Comparison of ENCODE assay signal across 19 mouse cellular contexts in genomic region chr2:131845671-131846070, GRCm38 (mm10). TPM values are rescaled to one million over a fixed set of nuclear protein-coding genes. Genes with fewer than 3 reads are reported as not detected.
DNase-seq lines count a peak whose midpoint lies in the region; ATAC-seq lines count a peak whose summit lies in the region.
"Had no signal": no experiment of that assay in that cellular context is flagged by ENCODE, and none has a peak within 500 bp of the region (broad histone marks: within the 10 kb centered on the region; RNA-seq: fewer than 3 reads in every experiment).

No protein-coding gene starts in this region.

- no peak overlapping the region for H3K9ac ChIP-seq in forebrain, embryonic 13.5 days
- H3K9ac ChIP-seq in hindbrain, embryonic 13.5 days: no peak overlapping the region
- no peak overlapping the region for H3K9ac ChIP-seq in hindbrain, embryonic 16.5 days (ENCODE audit: low read depth, low read length)
- H3K9ac ChIP-seq in midbrain, embryonic 13.5 days (replicated peaks): no peak overlapping the region
- H3K9ac ChIP-seq: liver, embryonic 12.5 days had no signal

- no peaks in the 10 kb centered on the region for H3K27me3 ChIP-seq in forebrain, embryonic 13.5 days
- no peaks in the 10 kb centered on the region for H3K27me3 ChIP-seq in forebrain, embryonic 10.5 days (ENCODE audit: poor library complexity, severe bottlenecking)
- H3K27me3 ChIP-seq in hindbrain, embryonic 13.5 days: no peaks in the 10 kb centered on the region
- no peaks in the 10 kb centered on the region for H3K27me3 ChIP-seq in hindbrain, embryonic 16.5 days (replicated peaks; ENCODE audit: control insufficient read depth, insufficient read depth, low read length)
- H3K27me3 ChIP-seq in midbrain, embryonic 13.5 days: no peaks in the 10 kb centered on the region
- no peaks in the 10 kb centered on the region for H3K27me3 ChIP-seq in midbrain, embryonic 10.5 days (ENCODE audit: low read depth, poor library complexity, severe bottlenecking)
- H3K27me3 ChIP-seq: CH12.LX had no signal

- H3K36me3 ChIP-seq in forebrain, embryonic 13.5 days (ENCODE audit: poor library complexity, severe bottlenecking): no peaks in the 10 kb centered on the region
- H3K36me3 ChIP-seq in forebrain, embryonic 10.5 days (replicated peaks): no peaks in the 10 kb centered on the region
- no peaks in the 10 kb centered on the region for H3K36me3 ChIP-seq in hindbrain, embryonic 13.5 days
- no peaks in the 10 kb centered on the region for H3K36me3 ChIP-seq in hindbrain, embryonic 16.5 days (ENCODE audit: control insufficient read depth, insufficient read depth, low read length)
- no peaks in the 10 kb centered on the region for H3K36me3 ChIP-seq in midbrain, embryonic 13.5 days
- no peaks in the 10 kb centered on the region for H3K36me3 ChIP-seq in midbrain, embryonic 10.5 days
- H3K36me3 ChIP-seq: liver, embryonic 12.5 days had no signal

- ATAC-seq in forebrain, embryonic 13.5 days: no peak
- no peak for ATAC-seq in hindbrain, embryonic 13.5 days (ENCODE audit: low FRiP score)
- no peak for ATAC-seq in hindbrain, embryonic 16.5 days
- ATAC-seq in midbrain, embryonic 13.5 days: no peak
- no peak for ATAC-seq in cerebellum, adult (ENCODE audit: insufficient number of reproducible peaks, low FRiP score, low TSS enrichment)
- ATAC-seq: hindbrain, postnatal 0 days; liver, embryonic 12.5 days had no signal

- 74% methylated on average over 8 of the region's 8 CpGs for WGBS in forebrain, embryonic 13.5 days
- WGBS in forebrain, embryonic 10.5 days: 82% methylated on average over 8 of the region's 8 CpGs
- WGBS in hindbrain, embryonic 13.5 days: 73% methylated on average over 8 of the region's 8 CpGs
- 63% methylated on average over 8 of the region's 8 CpGs for WGBS in hindbrain, embryonic 16.5 days
- 71% methylated on average over 8 of the region's 8 CpGs for WGBS in midbrain, embryonic 13.5 days
- 81% methylated on average over 8 of the region's 8 CpGs for WGBS in midbrain, embryonic 10.5 days

- H3K9me3 ChIP-seq in forebrain, embryonic 13.5 days (replicated peaks): no peaks in the 10 kb centered on the region
- no peaks in the 10 kb centered on the region for H3K9me3 ChIP-seq in forebrain, embryonic 10.5 days
- H3K9me3 ChIP-seq in hindbrain, embryonic 13.5 days: no peaks in the 10 kb centered on the region
- H3K9me3 ChIP-seq in hindbrain, embryonic 16.5 days (ENCODE audit: control insufficient read depth, low read length): no peaks in the 10 kb centered on the region
- H3K9me3 ChIP-seq in midbrain, embryonic 13.5 days: no peaks in the 10 kb centered on the region
- H3K9me3 ChIP-seq in midbrain, embryonic 10.5 days (replicated peaks): no peaks in the 10 kb centered on the region
- H3K9me3 ChIP-seq: liver, embryonic 12.5 days had no signal

- no peak for DNase-seq in forebrain, embryonic 10.5 days (ENCODE audit: extremely low spot score, low spot score)
- DNase-seq in midbrain, embryonic 10.5 days (ENCODE audit: low spot score): no peak
- DNase-seq in left cerebral cortex, postnatal 4 days: no peak
- DNase-seq: adrenal gland, postnatal 36 days; gastrocnemius, postnatal 10 days; kidney, adult 8-10 months; kidney, postnatal 36 days; right cerebral cortex, adult 18-20 months had no signal

- H3K4me2 ChIP-seq in forebrain, embryonic 13.5 days: no peak overlapping the region
- no peak overlapping the region for H3K4me2 ChIP-seq in hindbrain, embryonic 13.5 days
- H3K4me2 ChIP-seq in hindbrain, embryonic 16.5 days (ENCODE audit: low read length): no peak overlapping the region
- H3K4me2 ChIP-seq in midbrain, embryonic 13.5 days (replicated peaks): no peak overlapping the region
- H3K4me2 ChIP-seq: liver, embryonic 12.5 days had no signal

- peaks cover 39% of the 10 kb centered on the region for H3K4me1 ChIP-seq in forebrain, embryonic 13.5 days
- H3K4me1 ChIP-seq in forebrain, embryonic 10.5 days: peaks cover 41% of the 10 kb centered on the region
- H3K4me1 ChIP-seq in hindbrain, embryonic 13.5 days (replicated peaks): peaks cover 42% of the 10 kb centered on the region
- peaks cover 20% of the 10 kb centered on the region for H3K4me1 ChIP-seq in hindbrain, embryonic 16.5 days (ENCODE audit: control insufficient read depth, insufficient read depth, low read depth, low read length)
- peaks cover 35% of the 10 kb centered on the region for H3K4me1 ChIP-seq in midbrain, embryonic 13.5 days (replicated peaks)
- peaks cover 41% of the 10 kb centered on the region for H3K4me1 ChIP-seq in midbrain, embryonic 10.5 days

- 0 out of 2 replicates have a peak overlapping the region, but pooled peaks have one; percentile 35 for H3K27ac ChIP-seq in forebrain, embryonic 13.5 days
- no peak overlapping the region for H3K27ac ChIP-seq in forebrain, embryonic 10.5 days
- peak overlapping the region; percentile 40; the same call in 1 of the 2 replicates for H3K27ac ChIP-seq in hindbrain, embryonic 13.5 days
- no peak overlapping the region for H3K27ac ChIP-seq in hindbrain, embryonic 16.5 days (ENCODE audit: low read depth, low read length)
- H3K27ac ChIP-seq in midbrain, embryonic 13.5 days: 0 out of 2 replicates have a peak overlapping the region, but pooled peaks have one; percentile 3
- H3K27ac ChIP-seq in midbrain, embryonic 10.5 days (replicated peaks): no peak overlapping the region
- H3K27ac ChIP-seq: liver, embryonic 12.5 days had no signal

- no peak overlapping the region for H3K4me3 ChIP-seq in forebrain, embryonic 13.5 days
- no peak overlapping the region for H3K4me3 ChIP-seq in forebrain, embryonic 10.5 days
- H3K4me3 ChIP-seq in hindbrain, embryonic 13.5 days: no peak overlapping the region
- no peak overlapping the region for H3K4me3 ChIP-seq in hindbrain, embryonic 16.5 days (ENCODE audit: low read length)
- no peak overlapping the region for H3K4me3 ChIP-seq in midbrain, embryonic 13.5 days (replicated peaks)
- H3K4me3 ChIP-seq in midbrain, embryonic 10.5 days: no peak overlapping the region
- H3K4me3 ChIP-seq: liver, embryonic 12.5 days had no signal

- intact Hi-C loops in left cerebral cortex, postnatal 4 days (cut with DNase I): loop anchor here (10.0 kb wide), 1 partner anchor 49 kb away; no protein-coding TSS in a partner anchor

RNA-seq across cellular contexts. Expression of gene Erv3, which starts 13.9 kb away (rescaled TPM):
- polyA plus RNA-seq in forebrain, embryonic 13.5 days (2015; fragmentation: Nextera tagmentation; extraction: Ambion mirVana): not detected in 2 replicates
- not detected in 2 replicates for polyA plus RNA-seq in forebrain, embryonic 10.5 days (2016; fragmentation: Nextera tagmentation; extraction: Ambion mirVana)
- polyA plus RNA-seq in hindbrain, embryonic 13.5 days (2015; fragmentation: Nextera tagmentation; extraction: Ambion mirVana): not detected in 2 replicates
- not detected in 2 replicates for polyA plus RNA-seq in hindbrain, embryonic 16.5 days (2015; fragmentation: Nextera tagmentation; extraction: Ambion mirVana)
- polyA plus RNA-seq in midbrain, embryonic 13.5 days (2015; fragmentation: Nextera tagmentation; extraction: Ambion mirVana): not detected in 2 replicates
- not detected in 2 replicates for polyA plus RNA-seq in midbrain, embryonic 10.5 days (2016; fragmentation: Nextera tagmentation; extraction: Ambion mirVana)
- total RNA-seq in left cerebral cortex, postnatal 4 days (2021): not detected
- total RNA-seq: adrenal gland, postnatal 36 days; CH12.LX; gastrocnemius, postnatal 10 days; hindbrain, postnatal 0 days; neutrophil, adult 5-6 weeks had no signal
- polyA plus RNA-seq: liver, embryonic 12.5 days; spleen, adult 2 months; stomach, embryonic 16.5 days had no signal

Comparison
In these comparisons a context has a peak if more than half of its experiments do, and no peak if none do; other contexts are left out.
1. H3K27ac ChIP-seq: peak in forebrain, embryonic 13.5 days (single experiment), hindbrain, embryonic 13.5 days (single experiment) and midbrain, embryonic 13.5 days (single experiment); none in forebrain, embryonic 10.5 days (single experiment), hindbrain, embryonic 16.5 days (single experiment) and midbrain, embryonic 10.5 days (single experiment).